Mouse (Mus musculus): Measurements from ENCODE around the gene Alkbh3. TPM values are rescaled to one million over a fixed set of nuclear protein-coding genes. Genes with fewer than 3 reads are reported as not detected.
A peak's percentile ranks its signal among the peaks of the same experiment; 100 is the strongest.

Alkbh3 gene
- polyA plus RNA-seq, 1 experiment from 2014 or later: 72.2 TPM

- 90% methylated on average over 2 of the region's 2 CpGs for WGBS
- Histone ChIP-seq H3K27me3 (replicated peaks) (no peaks in the 10 kb centered on the region), H3K4me1 (replicated peaks) (0 out of 2 replicates have a peak, but pooled peaks cover 4% of the 10 kb centered on the region), H3K4me3 (replicated peaks) (no peak overlapping the region), H3K36me3 (peaks cover 15% of the 10 kb centered on the region), H3K27ac (no peak overlapping the region), H3K9me3 (no peaks in the 10 kb centered on the region), H3K9ac (no peak overlapping the region), H3K4me2 (replicated peaks) (no peak overlapping the region)
- ATAC-seq: no peak
Measured at GRCm38 (mm10) chr2:93988440-93988839, 22.2 kb downstream of the Alkbh3 start.

GRCm38 (mm10) chr2:93982457-93983235, 28.0 kb downstream of the Alkbh3 start:
- Histone ChIP-seq H3K4me2 (replicated peaks) (no peak overlapping the region), H3K27me3 (replicated peaks) (no peaks in the 10 kb centered on the region), H3K36me3 (peaks cover 5% of the 10 kb centered on the region), H3K9me3 (no peaks in the 10 kb centered on the region), H3K27ac (peak overlapping the region; percentile 34; the same call in 1 of the 2 replicates), H3K4me3 (replicated peaks) (no peak overlapping the region), H3K9ac (no peak overlapping the region), H3K4me1 (replicated peaks) (peaks cover 23% of the 10 kb centered on the region)
- ATAC-seq: no peak
- 53% methylated on average over 4 of the region's 4 CpGs for WGBS

GRCm38 (mm10) chr2:93979249-93980120, 31.1 kb downstream of the Alkbh3 start:
- no peak overlapping the region for H3K9ac ChIP-seq
- H3K27ac ChIP-seq: peak overlapping the region; percentile 32; the same call in 1 of the 2 replicates
- H3K4me1 ChIP-seq (replicated peaks): peaks cover 36% of the 10 kb centered on the region
- 55% methylated on average over 7 of the region's 7 CpGs for WGBS
- H3K9me3 ChIP-seq: no peaks in the 10 kb centered on the region
- H3K4me3 ChIP-seq (replicated peaks): no peak overlapping the region
- H3K27me3 ChIP-seq (replicated peaks): no peaks in the 10 kb centered on the region
- no peak for ATAC-seq
- no peak overlapping the region for H3K4me2 ChIP-seq (replicated peaks)
- no peaks in the 10 kb centered on the region for H3K36me3 ChIP-seq

- no peaks in the 10 kb centered on the region for H3K27me3 ChIP-seq (replicated peaks)
- H3K4me3 ChIP-seq (replicated peaks): peak overlapping the region; percentile 41
- H3K9me3 ChIP-seq: no peaks in the 10 kb centered on the region
- 2% methylated on average over 36 of the region's 37 CpGs for WGBS
- peak overlapping the region; percentile 41 for H3K9ac ChIP-seq
- peak overlapping the region; percentile 94 for H3K4me2 ChIP-seq (replicated peaks)
- peak overlapping the region; percentile 57 for H3K27ac ChIP-seq
- H3K4me1 ChIP-seq (replicated peaks): peaks cover 30% of the 10 kb centered on the region
- H3K36me3 ChIP-seq: no peaks in the 10 kb centered on the region
- peak; percentile 79 for ATAC-seq
Measured at GRCm38 (mm10) chr2:93976436-93977252, 34.0 kb downstream of the Alkbh3 start.

GRCm38 (mm10) chr2:93975526-93976435, 34.8 kb downstream of the Alkbh3 start:
- H3K27me3 ChIP-seq (replicated peaks): no peaks in the 10 kb centered on the region
- H3K9me3 ChIP-seq: no peaks in the 10 kb centered on the region
- WGBS: 27% methylated on average over 21 of the region's 21 CpGs
- peak overlapping the region; percentile 94 for H3K4me2 ChIP-seq (replicated peaks)
- H3K9ac ChIP-seq: peak overlapping the region; percentile 41
- H3K4me1 ChIP-seq (replicated peaks): peaks cover 30% of the 10 kb centered on the region
- peak overlapping the region; percentile 41 for H3K4me3 ChIP-seq (replicated peaks)
- H3K36me3 ChIP-seq: no peaks in the 10 kb centered on the region
- peak; percentile 26; the same call in 1 of the 2 replicates for ATAC-seq
- H3K27ac ChIP-seq: peak overlapping the region; percentile 57

GRCm38 (mm10) chr2:93975041-93975440, 35.6 kb downstream of the Alkbh3 start:
- Histone ChIP-seq H3K4me2 (replicated peaks) (no peak overlapping the region), H3K27me3 (replicated peaks) (no peaks in the 10 kb centered on the region), H3K4me3 (replicated peaks) (no peak overlapping the region), H3K4me1 (replicated peaks) (peaks cover 29% of the 10 kb centered on the region), H3K27ac (no peak overlapping the region), H3K9ac (no peak overlapping the region), H3K9me3 (no peaks in the 10 kb centered on the region), H3K36me3 (no peaks in the 10 kb centered on the region)
- ATAC-seq: no peak
- 44% methylated on average over 7 of the region's 7 CpGs for WGBS

GRCm38 (mm10) chr2:93971647-93972046, 39.0 kb downstream of the Alkbh3 start:
- WGBS: 68% methylated on average over 3 of the region's 3 CpGs

GRCm38 (mm10) chr2:93964494-93965160, 46.0 kb downstream of the Alkbh3 start:
- Histone ChIP-seq H3K9me3 (no peaks in the 10 kb centered on the region), H3K36me3 (no peaks in the 10 kb centered on the region), H3K4me3 (replicated peaks) (no peak overlapping the region), H3K27ac (no peak overlapping the region), H3K27me3 (replicated peaks) (no peaks in the 10 kb centered on the region), H3K9ac (no peak overlapping the region), H3K4me1 (replicated peaks) (no peaks in the 10 kb centered on the region), H3K4me2 (replicated peaks) (no peak overlapping the region)
- 54% methylated on average over 7 of the region's 7 CpGs for WGBS
- ATAC-seq: no peak

More at GRCm38 (mm10) chr2:93971647-93972046, 39.0 kb downstream of the Alkbh3 start:
- no peak overlapping the region for H3K27ac ChIP-seq
- no peak overlapping the region for H3K4me2 ChIP-seq (replicated peaks)
- H3K4me1 ChIP-seq (replicated peaks): peaks cover 10% of the 10 kb centered on the region
- no peaks in the 10 kb centered on the region for H3K27me3 ChIP-seq (replicated peaks)
- ATAC-seq: no peak
- H3K9ac ChIP-seq: no peak overlapping the region
- no peaks in the 10 kb centered on the region for H3K36me3 ChIP-seq
- no peak overlapping the region for H3K4me3 ChIP-seq (replicated peaks)
- no peaks in the 10 kb centered on the region for H3K9me3 ChIP-seq

GRCm38 (mm10) chr2:93963802-93964201, 46.8 kb downstream of the Alkbh3 start:
- no peak overlapping the region for H3K27ac ChIP-seq
- no peak overlapping the region for H3K4me2 ChIP-seq (replicated peaks)
- H3K9me3 ChIP-seq: no peaks in the 10 kb centered on the region
- 76% methylated on average over 1 of the region's 1 CpGs for WGBS
- no peaks in the 10 kb centered on the region for H3K4me1 ChIP-seq (replicated peaks)
- H3K36me3 ChIP-seq: no peaks in the 10 kb centered on the region
- H3K4me3 ChIP-seq (replicated peaks): no peak overlapping the region
- peaks cover under 1% of the 10 kb centered on the region; the same call in 1 of the 2 replicates for H3K27me3 ChIP-seq (replicated peaks)
- ATAC-seq: no peak
- no peak overlapping the region for H3K9ac ChIP-seq

- no peaks in the 10 kb centered on the region for H3K36me3 ChIP-seq
- H3K27ac ChIP-seq: no peak overlapping the region
- no peak overlapping the region for H3K4me3 ChIP-seq (replicated peaks)
- no peak overlapping the region for H3K4me2 ChIP-seq (replicated peaks)
- no peaks in the 10 kb centered on the region for H3K9me3 ChIP-seq
- peaks cover 21% of the 10 kb centered on the region for H3K27me3 ChIP-seq (replicated peaks)
- peaks cover 3% of the 10 kb centered on the region; the same call in 1 of the 2 replicates for H3K4me1 ChIP-seq (replicated peaks)
- no peak for ATAC-seq
- WGBS: 72% methylated on average over 8 of the region's 8 CpGs
- H3K9ac ChIP-seq: no peak overlapping the region
Measured at GRCm38 (mm10) chr2:93961716-93962115, 48.9 kb downstream of the Alkbh3 start.

- H3K9me3 ChIP-seq: no peaks in the 10 kb centered on the region
- H3K36me3 ChIP-seq: no peaks in the 10 kb centered on the region
- H3K9ac ChIP-seq: no peak overlapping the region
- peaks cover 31% of the 10 kb centered on the region for H3K27me3 ChIP-seq (replicated peaks)
- no peak overlapping the region for H3K4me2 ChIP-seq (replicated peaks)
- H3K4me3 ChIP-seq (replicated peaks): no peak overlapping the region
- peaks cover 19% of the 10 kb centered on the region for H3K4me1 ChIP-seq (replicated peaks)
- 78% methylated on average over 8 of the region's 8 CpGs for WGBS
- no peak overlapping the region for H3K27ac ChIP-seq
- ATAC-seq: no peak
Measured at GRCm38 (mm10) chr2:93959346-93959745, 51.3 kb downstream of the Alkbh3 start.
